Mouse (Mus musculus): ENCODE results near the gene Psmc1.

The Psmc1 gene

DNA sequence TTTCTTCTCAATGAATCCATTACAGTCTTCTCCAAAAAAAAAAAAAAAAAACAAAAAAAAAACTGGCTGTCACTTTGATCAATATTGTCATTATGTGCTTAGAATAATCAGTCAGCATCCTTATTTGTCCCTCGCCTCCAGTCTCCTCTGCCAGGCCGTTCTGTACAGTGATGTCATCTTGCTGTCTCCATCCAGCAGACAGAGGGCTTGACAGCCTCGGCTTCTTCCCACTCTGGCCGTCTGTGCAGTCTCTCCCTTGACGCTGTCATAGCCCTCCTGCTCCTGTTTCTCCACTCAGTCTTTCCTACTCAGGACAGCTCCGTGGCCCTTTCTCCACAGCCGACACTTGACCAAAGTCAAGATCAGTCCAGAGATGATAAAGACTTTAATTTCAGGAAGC lies 62.5 kb downstream of the Psmc1 start:
- no peak for DNase-seq (ENCODE audit: low read depth)

Data from fibroblast of lung, adult 2 months (primary cell).